Mouse (Mus musculus): ENCODE measurements around the gene Ankrd61. TPM values are rescaled to one million over a fixed set of nuclear protein-coding genes. Genes with fewer than 3 reads are reported as not detected.

Gene Ankrd61
- under 1 TPM in 1 of 4 experiments, not detected in 3; 0.24 TPM for total RNA-seq (2022)

GRCm38 (mm10) chr5:143897635-143898330 lies at the start of gene Ankrd61:
Ankrd61 (minus strand) TSS chr5:143897685.
- no peak for DNase-seq (ENCODE audit: low spot score in 2 of 2)

- peak; percentile 41 to 89 for DNase-seq (ENCODE audit: low spot score in 2 of 2)
Measured at GRCm38 (mm10) chr5:143943231-143944125, 46.0 kb upstream of the Ankrd61 start.

GRCm38 (mm10) chr5:143941588-143941987 lies 44.1 kb upstream of the Ankrd61 start:
- no peak for DNase-seq (ENCODE audit: low spot score in 2 of 2)

GRCm38 (mm10) chr5:143936156-143936555 lies 38.7 kb upstream of the Ankrd61 start:
- no peak for DNase-seq (ENCODE audit: low spot score in 2 of 2)

- DNase-seq (ENCODE audit: low spot score in 2 of 2), result no peak
Measured at GRCm38 (mm10) chr5:143933875-143934274, 36.4 kb upstream of the Ankrd61 start.

- no peak for DNase-seq (ENCODE audit: low spot score in 2 of 2)
Measured at GRCm38 (mm10) chr5:143933414-143933813, 35.9 kb upstream of the Ankrd61 start.

GRCm38 (mm10) chr5:143932831-143933230 lies 35.3 kb upstream of the Ankrd61 start, which contains the start of gene Rsph10b:
Rsph10b (plus strand) TSS chr5:143933035.
- DNase-seq (ENCODE audit: low spot score in 2 of 2), result no peak

GRCm38 (mm10) chr5:143931863-143932580 lies 34.5 kb upstream of the Ankrd61 start:
- DNase-seq (ENCODE audit: low spot score in 2 of 2), result no peak

GRCm38 (mm10) chr5:143930656-143931055 lies 33.2 kb upstream of the Ankrd61 start:
- DNase-seq (ENCODE audit: low spot score in 2 of 2), result no peak

GRCm38 (mm10) chr5:143929291-143929690 lies 31.8 kb upstream of the Ankrd61 start:
- no peak for DNase-seq (ENCODE audit: low spot score in 2 of 2)

- no peak for DNase-seq (ENCODE audit: low spot score in 2 of 2)
Measured at GRCm38 (mm10) chr5:143927875-143928274, 30.4 kb upstream of the Ankrd61 start, which contains the start of gene Gm42421. Gm42421 (plus strand) TSS chr5:143928175.

- no peak for DNase-seq (ENCODE audit: low spot score in 2 of 2)
Measured at GRCm38 (mm10) chr5:143924781-143925452, 27.4 kb upstream of the Ankrd61 start.

GRCm38 (mm10) chr5:143918120-143918519 lies 20.6 kb upstream of the Ankrd61 start:
- no peak for DNase-seq (ENCODE audit: low spot score in 2 of 2)

GRCm38 (mm10) chr5:143917418-143917817 lies 19.9 kb upstream of the Ankrd61 start:
- DNase-seq (ENCODE audit: low spot score in 2 of 2), result no peak

GRCm38 (mm10) chr5:143916221-143916620 lies 18.7 kb upstream of the Ankrd61 start:
- DNase-seq (ENCODE audit: low spot score in 2 of 2), result no peak

- peak; percentile 90 to 98 for DNase-seq (ENCODE audit: low spot score in 2 of 2)
Measured at GRCm38 (mm10) chr5:143909417-143910400, 12.2 kb upstream of the Ankrd61 start, which contains the start of the genes Aimp2 and Pms2. Aimp2 (minus strand) TSS chr5:143909847. Pms2 (plus strand) TSS chr5:143909964.

- DNase-seq (ENCODE audit: low spot score in 2 of 2), result no peak
Measured at GRCm38 (mm10) chr5:143908926-143909325, 11.4 kb upstream of the Ankrd61 start.

- DNase-seq (ENCODE audit: low spot score in 2 of 2), result no peak
Measured at GRCm38 (mm10) chr5:143906429-143906828, 8.9 kb upstream of the Ankrd61 start.

GRCm38 (mm10) chr5:143903813-143904212 lies 6.3 kb upstream of the Ankrd61 start:
- no peak for DNase-seq (ENCODE audit: low spot score in 2 of 2)

GRCm38 (mm10) chr5:143902111-143902510 lies 4.6 kb upstream of the Ankrd61 start:
- DNase-seq (ENCODE audit: low spot score in 2 of 2), result peak in 1 of 2 experiments; percentile 20
